Mouse (Mus musculus) forebrain, embryonic 13.5 days (tissue): ENCODE measurements around the gene Gm4981. TPM values are rescaled to one million over a fixed set of nuclear protein-coding genes. Genes with fewer than 3 reads are reported as not detected.
"Not testable (repeated sequence)": the region's sequence is repeated elsewhere in the genome, so short reads cannot be mapped to it uniquely, and the experiment has no call there.

Experiments used
- ATAC-seq: fragments of 200-750 bp; cut with Nextera tagmentation; 2 replicates; pipeline ENCODE4 v1.8.0; 2017
- H3K27ac ChIP-seq: fragments of 300-500 bp; sonication (generic); 2 replicates; pipeline ENCODE4 v1.5.1; 2015; ENCODE audit warnings: inconsistent platforms, mild to moderate bottlenecking, moderate library complexity
- H3K27me3 ChIP-seq: fragments of 300-500 bp; sonication (generic); 2 replicates; pipeline ENCODE4 v1.6.1; 2015; ENCODE audit warnings: mild to moderate bottlenecking, inconsistent platforms
- H3K36me3 ChIP-seq: fragments of 300-500 bp; sonication (generic); 2 replicates; pipeline ENCODE4 v1.6.1; 2015; ENCODE audit warnings: mild to moderate bottlenecking, inconsistent platforms; ENCODE audit not compliant: poor library complexity, severe bottlenecking
- H3K4me1 ChIP-seq: fragments of 300-500 bp; sonication (generic); 2 replicates; pipeline ENCODE4 v1.6.1; 2015; ENCODE audit warnings: inconsistent platforms
- H3K4me2 ChIP-seq: fragments of 300-500 bp; sonication (generic); 2 replicates; pipeline ENCODE4 v1.6.1; 2015; ENCODE audit warnings: inconsistent platforms, mild to moderate bottlenecking, moderate library complexity
- H3K4me3 ChIP-seq: fragments of 300-500 bp; sonication (generic); 2 replicates; pipeline ENCODE4 v1.5.1; 2015; ENCODE audit warnings: mild to moderate bottlenecking, inconsistent platforms
- H3K9ac ChIP-seq: fragments of 300-500 bp; sonication (generic); 2 replicates; pipeline ENCODE4 v1.6.1; 2015; ENCODE audit warnings: mild to moderate bottlenecking, inconsistent platforms
- H3K9me3 ChIP-seq: fragments of 300-500 bp; sonication (generic); replicated peaks from 2 replicates; pipeline ENCODE4 v1.6.1; 2016; ENCODE audit warnings: inconsistent platforms
- WGBS: fragments of 180-500 bp; shearing (Covaris S2); methylation state at CpG from one replicate; pipeline ENCODE4 v1.1.7; 2015; 5-methylcytosine and 5-hydroxymethylcytosine counted together
- polyA plus RNA-seq: library from polyadenylated mRNA; unstranded; fragments of >200 nt; fragmentation: Nextera tagmentation; extraction: Ambion mirVana; gene quantifications from 2 replicates; pipeline ENCODE4 v1.2.1, GENCODE M21; 2015

The Gm4981 gene
- not detected in 2 replicates for polyA plus RNA-seq

GRCm38 (mm10) chr10:58236613-58237012, at the start of gene Gm4981:
Gene Gm4981 (minus strand): TSS chr10:58236701.
- Histone ChIP-seq H3K9me3 (peaks cover 24% of the 10 kb centered on the region), H3K4me3 (no peak within 1 kb of the TSS), H3K9ac (no peak within 1 kb of the TSS), H3K27me3 (no peaks in the 10 kb centered on the region), H3K4me1 (no peaks in the 10 kb centered on the region), H3K4me2 (no peak within 1 kb of the TSS), H3K36me3 (no peaks in the 10 kb centered on the region), H3K27ac (no peak within 1 kb of the TSS)
- no peak for ATAC-seq
- WGBS, result 91% methylated on average over 10 of the region's 10 CpGs

- no peaks in the 10 kb centered on the region for H3K9me3 ChIP-seq
- H3K36me3 ChIP-seq, result peaks cover 81% of the 10 kb centered on the region
- ATAC-seq, result no peak
- 95% methylated on average over 7 of the region's 7 CpGs for WGBS
- H3K27me3 ChIP-seq, result no peaks in the 10 kb centered on the region
- H3K4me1 ChIP-seq, result no peaks in the 10 kb centered on the region
- no peak overlapping the region for H3K9ac ChIP-seq
- H3K27ac ChIP-seq, result no peak overlapping the region
- no peak overlapping the region for H3K4me2 ChIP-seq
- H3K4me3 ChIP-seq, result no peak overlapping the region
Measured at GRCm38 (mm10) chr10:58282238-58282637, 45.7 kb upstream of the Gm4981 start.

- ATAC-seq, result no peak
- peaks cover 16% of the 10 kb centered on the region for H3K4me1 ChIP-seq
- no peaks in the 10 kb centered on the region for H3K9me3 ChIP-seq
- no peak overlapping the region for H3K9ac ChIP-seq
- 82% methylated on average over 5 of the region's 5 CpGs for WGBS
- no peaks in the 10 kb centered on the region for H3K27me3 ChIP-seq
- H3K4me2 ChIP-seq, result no peak overlapping the region
- peaks cover 29% of the 10 kb centered on the region for H3K36me3 ChIP-seq
- H3K27ac ChIP-seq, result no peak overlapping the region
- H3K4me3 ChIP-seq, result no peak overlapping the region
Measured at GRCm38 (mm10) chr10:58258466-58258865, 22.0 kb upstream of the Gm4981 start.

GRCm38 (mm10) chr10:58255954-58256353, 19.5 kb upstream of the Gm4981 start:
- Histone ChIP-seq H3K9me3 (no peaks in the 10 kb centered on the region), H3K9ac (peak overlapping the region; percentile 76)

GRCm38 (mm10) chr10:58255213-58255892, 18.9 kb upstream of the Gm4981 start, which contains the start of gene Gcc2:
Gene Gcc2 (plus strand): TSS chr10:58255497.
- Histone ChIP-seq H3K9me3 (no peaks in the 10 kb centered on the region), H3K27me3 (no peaks in the 10 kb centered on the region), H3K4me3 (peak within 1 kb of the TSS; percentile 71), H3K4me2 (peak within 1 kb of the TSS; percentile 59), H3K36me3 (peaks cover 13% of the 10 kb centered on the region), H3K4me1 (peaks cover 16% of the 10 kb centered on the region), H3K9ac (peak within 1 kb of the TSS; percentile 76), H3K27ac (peak within 1 kb of the TSS; percentile 57)
- ATAC-seq, result peak; percentile 100
- WGBS, result 0% methylated on average over 42 of the region's 58 CpGs

More at GRCm38 (mm10) chr10:58255954-58256353, 19.5 kb upstream of the Gm4981 start:
- 8% methylated on average over 4 of the region's 4 CpGs for WGBS
- peak overlapping the region; percentile 59 for H3K4me2 ChIP-seq
- ATAC-seq, result no peak
- peaks cover 16% of the 10 kb centered on the region for H3K36me3 ChIP-seq
- H3K27me3 ChIP-seq, result no peaks in the 10 kb centered on the region
- H3K4me1 ChIP-seq, result peaks cover 16% of the 10 kb centered on the region
- H3K27ac ChIP-seq, result no peak overlapping the region
- H3K4me3 ChIP-seq, result peak overlapping the region; percentile 71

- H3K9me3 ChIP-seq, result no peaks in the 10 kb centered on the region
- peak overlapping the region; percentile 59 for H3K4me2 ChIP-seq
- H3K27me3 ChIP-seq, result no peaks in the 10 kb centered on the region
- peak overlapping the region; percentile 76 for H3K9ac ChIP-seq
- ATAC-seq, result peak; percentile 19
- H3K27ac ChIP-seq, result no peak overlapping the region
- peaks cover 8% of the 10 kb centered on the region; the same call in 1 of the 2 replicates for H3K36me3 ChIP-seq
- 30% methylated on average over 6 of the region's 6 CpGs for WGBS
- H3K4me3 ChIP-seq, result peak overlapping the region; percentile 71
- peaks cover 16% of the 10 kb centered on the region for H3K4me1 ChIP-seq
Measured at GRCm38 (mm10) chr10:58254635-58255175, 18.2 kb upstream of the Gm4981 start.

GRCm38 (mm10) chr10:58249535-58249934, 13.0 kb upstream of the Gm4981 start:
- no peak overlapping the region for H3K9ac ChIP-seq
- H3K4me1 ChIP-seq, result peaks cover under 1% of the 10 kb centered on the region
- no peak overlapping the region for H3K27ac ChIP-seq
- H3K27me3 ChIP-seq, result no peaks in the 10 kb centered on the region
- H3K9me3 ChIP-seq, result no peaks in the 10 kb centered on the region
- H3K36me3 ChIP-seq, result no peaks in the 10 kb centered on the region
- WGBS, result 15% methylated on average over 1 of the region's 1 CpGs
- no peak overlapping the region for H3K4me3 ChIP-seq
- ATAC-seq, result no peak
- no peak overlapping the region for H3K4me2 ChIP-seq

- WGBS, result 86% methylated on average over 8 of the region's 8 CpGs
- H3K4me2 ChIP-seq, H3K27ac ChIP-seq, H3K27me3 ChIP-seq, H3K4me1 ChIP-seq, H3K4me3 ChIP-seq, H3K9ac ChIP-seq, H3K36me3 ChIP-seq: not testable (repeated sequence)
- peaks cover 12% of the 10 kb centered on the region for H3K9me3 ChIP-seq
- ATAC-seq, result peak; percentile 82
Measured at GRCm38 (mm10) chr10:58238984-58239740, 2.7 kb upstream of the Gm4981 start.

- H3K36me3 ChIP-seq, H3K4me2 ChIP-seq, H3K4me1 ChIP-seq, H3K27ac ChIP-seq, H3K27me3 ChIP-seq, ATAC-seq, H3K9ac ChIP-seq, H3K4me3 ChIP-seq: not testable (repeated sequence)
- 87% methylated on average over 4 of the region's 4 CpGs for WGBS
- H3K9me3 ChIP-seq, result peaks cover 28% of the 10 kb centered on the region
Measured at GRCm38 (mm10) chr10:58234985-58235384, 1.5 kb downstream of the Gm4981 start.

GRCm38 (mm10) chr10:58233740-58234121, 2.8 kb downstream of the Gm4981 start:
- not testable (repeated sequence) for H3K4me2 ChIP-seq, ATAC-seq, H3K27ac ChIP-seq, H3K36me3 ChIP-seq, H3K4me3 ChIP-seq, H3K4me1 ChIP-seq, H3K9ac ChIP-seq, H3K27me3 ChIP-seq
- H3K9me3 ChIP-seq, result peaks cover 24% of the 10 kb centered on the region

- peaks cover 24% of the 10 kb centered on the region for H3K9me3 ChIP-seq
- not testable (repeated sequence) for H3K27me3 ChIP-seq, H3K9ac ChIP-seq, H3K4me2 ChIP-seq, H3K4me1 ChIP-seq, H3K27ac ChIP-seq, H3K4me3 ChIP-seq, H3K36me3 ChIP-seq
- peak; percentile 44 for ATAC-seq
- 78% methylated on average over 10 of the region's 10 CpGs for WGBS
Measured at GRCm38 (mm10) chr10:58233054-58233739, 3.3 kb downstream of the Gm4981 start.

- 80% methylated on average over 6 of the region's 8 CpGs for WGBS
- H3K4me1 ChIP-seq, H3K4me3 ChIP-seq, H3K27me3 ChIP-seq, H3K9ac ChIP-seq, H3K27ac ChIP-seq, H3K4me2 ChIP-seq, H3K36me3 ChIP-seq: not testable (repeated sequence)
- peaks cover 24% of the 10 kb centered on the region for H3K9me3 ChIP-seq
- peak; percentile 43 for ATAC-seq
Measured at GRCm38 (mm10) chr10:58232641-58232969, 3.9 kb downstream of the Gm4981 start, which contains the start of gene Duxf3. Gene Duxf3 (minus strand): TSS chr10:58232675.
